Mouse (Mus musculus) liver, postnatal 0 days (tissue): ENCODE measurements around the gene Sohlh1.

Experiments
- CTCF ChIP-seq: sonication (generic); IDR thresholded peaks from 2 replicates; pipeline ENCODE4 v1.5.1; 2016; ENCODE audit warnings: antibody characterized with exemption, low read depth
- EP300 ChIP-seq: IDR thresholded peaks from 2 replicates; pipeline ENCODE4 v1.6.1; 2016; ENCODE audit warnings: antibody characterized with exemption, low read depth, mild to moderate bottlenecking

GRCm38 (mm10) chr2:25882276-25882675 is 35.2 kb upstream of the Sohlh1 start:
- TF ChIP-seq CTCF, result no peak
- TF ChIP-seq EP300, result no peak
